Mouse (Mus musculus) intestine, postnatal 0 days (tissue): ENCODE measurements at regions not wholly inside any gene's neighbourhood (a gene's known extent, or its start where the extent isn't known, plus 50 kb on each side); places are given as distances from the start of the nearest gene placed in this dataset.

Experiments used
- ATAC-seq: fragments of 200-750 bp; cut with Nextera tagmentation; 2 replicates; pipeline ENCODE4 v1.8.0; 2017; ENCODE audit warnings: mild to moderate bottlenecking, moderate TSS enrichment, moderate library complexity
- H3K27ac ChIP-seq: fragments of 300-500 bp; sonication (generic); 2 replicates; pipeline ENCODE4 v1.5.1; 2014; ENCODE audit warnings: mild to moderate bottlenecking, low read depth, low read length, moderate library complexity
- H3K27me3 ChIP-seq: fragments of 300-500 bp; sonication (generic); replicated peaks from 2 replicates; pipeline ENCODE4 v1.6.1; 2014; ENCODE audit warnings: low read length, mixed read lengths; ENCODE audit not compliant: control insufficient read depth, insufficient read depth
- H3K36me3 ChIP-seq: fragments of 300-500 bp; sonication (generic); 2 replicates; pipeline ENCODE4 v1.6.1; 2014; ENCODE audit warnings: mild to moderate bottlenecking, moderate library complexity; ENCODE audit not compliant: control insufficient read depth, insufficient read depth
- H3K4me1 ChIP-seq: fragments of 300-500 bp; sonication (generic); replicated peaks from 2 replicates; pipeline ENCODE4 v1.6.1; 2014; ENCODE audit warnings: antibody characterized with exemption, low read length, mixed read lengths; ENCODE audit not compliant: control insufficient read depth, insufficient read depth
- H3K4me2 ChIP-seq: fragments of 300-500 bp; sonication (generic); replicated peaks from 2 replicates; pipeline ENCODE4 v1.6.1; 2014; ENCODE audit warnings: low read depth, mild to moderate bottlenecking, moderate library complexity
- H3K4me3 ChIP-seq: fragments of 300-500 bp; sonication (generic); 2 replicates; pipeline ENCODE4 v1.5.1; 2014; ENCODE audit warnings: low read depth, low read length
- H3K9ac ChIP-seq: fragments of 300-500 bp; sonication (generic); 2 replicates; pipeline ENCODE4 v1.6.1; 2014; ENCODE audit warnings: mild to moderate bottlenecking, low read depth, low read length
- H3K9me3 ChIP-seq: fragments of 300-500 bp; sonication (generic); 2 replicates; pipeline ENCODE4 v1.6.1; 2016; ENCODE audit warnings: mixed run types; ENCODE audit not compliant: control insufficient read depth
- CTCF ChIP-seq: sonication (generic); IDR thresholded peaks from 2 replicates; pipeline ENCODE4 v1.5.1; 2016; ENCODE audit warnings: low read depth, mild to moderate bottlenecking, control low read depth, antibody characterized with exemption, moderate library complexity
- WGBS: fragments of 180-500 bp; shearing (Covaris S2); extraction: QIAGEN DNeasy Blood & Tissue Kit; methylation state at CpG from one replicate; pipeline ENCODE4 v1.1.7; 2014; 5-methylcytosine and 5-hydroxymethylcytosine counted together

DNA sequence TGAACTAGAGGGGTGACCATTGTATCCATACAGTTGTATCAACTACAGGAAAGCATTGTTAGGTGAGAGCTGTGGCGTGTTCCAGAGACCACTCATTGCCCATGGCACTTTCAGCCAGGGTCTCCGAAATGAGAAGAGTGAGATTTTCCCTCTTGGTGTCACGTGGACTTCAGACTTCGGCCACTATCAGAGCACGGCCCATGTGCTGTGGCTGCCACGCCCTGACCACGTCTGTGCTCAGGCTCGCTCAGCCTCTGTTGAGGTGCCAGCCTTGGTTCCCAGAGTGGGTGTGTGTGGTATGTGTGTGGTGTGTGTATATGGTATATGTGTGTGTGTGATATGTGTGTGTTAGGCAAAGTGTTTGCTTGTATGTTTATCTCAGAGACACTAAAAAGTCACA lies 144.6 kb downstream of the Enc1 start:
- 50% methylated on average over 8 of the region's 8 CpGs for WGBS
- Histone ChIP-seq H3K4me1 (peaks cover 10% of the 10 kb centered on the region), H3K9ac (no peak overlapping the region), H3K4me3 (no peak overlapping the region), H3K9me3 (no peaks in the 10 kb centered on the region), H3K4me2 (no peak overlapping the region), H3K27me3 (no peaks in the 10 kb centered on the region), H3K36me3 (no peaks in the 10 kb centered on the region), H3K27ac (no peak overlapping the region)
- no peak for TF ChIP-seq CTCF
- peak; percentile 69 for ATAC-seq

DNA sequence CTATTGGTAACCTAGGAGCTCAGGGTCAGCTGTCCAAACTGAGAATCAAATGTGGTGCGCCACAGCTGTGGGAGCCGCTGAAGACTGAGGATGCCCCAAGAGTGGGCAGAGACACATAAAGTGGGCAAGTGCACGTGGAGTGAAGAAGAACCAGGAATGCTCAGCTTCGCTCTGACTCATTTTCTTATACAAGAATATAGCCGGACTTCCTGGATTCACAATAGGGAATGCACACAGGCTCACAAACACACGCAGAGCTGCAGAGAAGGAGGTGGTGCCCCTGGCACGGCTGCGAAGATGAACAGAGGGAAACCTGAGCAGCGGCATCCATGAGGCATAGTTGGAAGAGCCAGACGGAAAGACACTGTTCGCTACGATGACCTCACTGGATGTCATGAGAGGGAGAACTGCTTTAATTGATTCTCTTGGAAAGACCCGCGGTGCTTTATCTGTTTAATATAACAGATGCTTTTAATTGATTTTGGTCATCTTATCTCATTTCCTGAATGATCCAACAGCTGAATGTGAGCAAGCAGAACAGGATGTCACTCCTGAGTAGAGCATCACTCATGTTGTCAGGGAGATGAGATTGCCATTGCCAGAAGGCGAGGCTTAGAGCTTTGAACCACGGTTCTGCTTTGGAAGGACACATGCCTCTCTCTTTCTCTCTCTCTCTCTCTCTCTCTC lies 143.3 kb downstream of the Enc1 start:
- Histone ChIP-seq H3K4me3 (no peak overlapping the region), H3K27me3 (no peaks in the 10 kb centered on the region), H3K4me1 (peaks cover 8% of the 10 kb centered on the region), H3K36me3 (no peaks in the 10 kb centered on the region), H3K4me2 (no peak overlapping the region), H3K27ac (no peak overlapping the region), H3K9ac (no peak overlapping the region), H3K9me3 (no peaks in the 10 kb centered on the region)
- no peak for ATAC-seq
- no peak for TF ChIP-seq CTCF
- WGBS: 70% methylated on average over 16 of the region's 16 CpGs

DNA sequence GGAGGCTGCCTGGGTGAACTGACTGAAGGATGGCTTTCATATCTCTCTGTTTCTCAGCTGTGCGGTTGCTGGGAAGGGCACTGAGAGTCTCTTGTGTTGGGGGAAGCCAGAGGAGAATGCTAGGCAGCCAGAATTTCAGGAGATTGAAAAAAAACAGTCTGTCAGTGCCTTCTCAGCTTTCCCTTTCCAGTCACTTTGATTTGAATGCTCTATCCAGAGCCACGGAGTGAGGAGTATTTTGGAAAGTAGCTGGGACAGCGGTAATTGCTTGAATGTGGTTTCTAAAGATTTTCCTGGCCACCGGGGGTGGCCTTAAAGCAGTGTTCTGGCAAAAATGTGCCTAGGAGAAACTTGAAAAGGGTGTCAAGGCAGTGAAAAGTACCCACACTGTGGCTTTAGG lies 142.4 kb downstream of the Enc1 start:
- H3K36me3 ChIP-seq: no peaks in the 10 kb centered on the region
- H3K4me2 ChIP-seq: no peak overlapping the region
- no peak overlapping the region for H3K27ac ChIP-seq
- no peak overlapping the region for H3K9ac ChIP-seq
- TF ChIP-seq CTCF: no peak
- 68% methylated on average over 4 of the region's 4 CpGs for WGBS
- no peak for ATAC-seq
- no peaks in the 10 kb centered on the region for H3K27me3 ChIP-seq
- no peaks in the 10 kb centered on the region for H3K9me3 ChIP-seq
- peaks cover 6% of the 10 kb centered on the region for H3K4me1 ChIP-seq
- no peak overlapping the region for H3K4me3 ChIP-seq

DNA sequence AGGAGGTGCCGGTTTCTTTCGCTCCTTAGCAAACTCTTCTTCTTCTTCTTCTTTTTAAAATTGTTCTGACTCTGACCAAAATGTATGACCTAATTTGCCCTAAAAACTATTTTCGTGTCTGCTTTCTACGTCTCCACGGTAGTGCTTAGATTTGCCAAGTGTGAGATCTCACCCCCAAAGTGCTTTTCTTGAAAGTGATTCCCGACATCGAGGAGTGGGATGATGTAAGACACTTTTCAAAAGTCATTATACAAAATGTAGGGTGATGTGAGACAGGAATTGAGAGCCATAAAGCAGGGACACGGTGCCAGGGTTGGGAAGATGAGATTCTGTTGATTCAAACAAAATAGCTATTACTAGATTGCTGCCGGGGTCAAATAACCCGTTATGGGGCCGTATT lies 139.5 kb downstream of the Enc1 start:
- no peak overlapping the region for H3K9ac ChIP-seq
- H3K36me3 ChIP-seq: no peaks in the 10 kb centered on the region
- H3K4me3 ChIP-seq: no peak overlapping the region
- no peak overlapping the region for H3K27ac ChIP-seq
- no peak overlapping the region for H3K4me2 ChIP-seq
- TF ChIP-seq CTCF: no peak
- no peaks in the 10 kb centered on the region for H3K27me3 ChIP-seq
- WGBS: 70% methylated on average over 11 of the region's 11 CpGs
- ATAC-seq: no peak
- H3K4me1 ChIP-seq: peaks cover 5% of the 10 kb centered on the region; the same call in 1 of the 2 replicates
- H3K9me3 ChIP-seq: no peaks in the 10 kb centered on the region

DNA sequence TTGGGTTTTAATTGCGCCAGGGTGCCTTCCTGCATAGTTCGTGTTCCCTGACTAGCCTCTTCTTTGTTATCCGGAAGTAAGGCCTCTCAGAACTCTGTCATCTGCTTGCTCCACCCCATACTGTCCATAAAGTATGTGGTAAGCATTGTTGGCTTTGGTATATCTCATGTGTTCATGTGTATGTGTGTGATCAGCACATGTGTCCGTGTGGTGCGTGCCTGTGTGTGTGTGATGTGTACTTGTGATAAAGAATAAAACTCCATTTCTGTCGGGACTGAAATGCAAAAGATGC lies 135.3 kb downstream of the Enc1 start:
- no peak overlapping the region for H3K4me2 ChIP-seq
- H3K27ac ChIP-seq: no peak overlapping the region
- 51% methylated on average over 6 of the region's 6 CpGs for WGBS
- no peaks in the 10 kb centered on the region for H3K36me3 ChIP-seq
- no peaks in the 10 kb centered on the region for H3K27me3 ChIP-seq
- no peak overlapping the region for H3K4me3 ChIP-seq
- no peak for TF ChIP-seq CTCF
- H3K9me3 ChIP-seq: no peaks in the 10 kb centered on the region
- peaks cover 6% of the 10 kb centered on the region; the same call in 1 of the 2 replicates for H3K4me1 ChIP-seq
- H3K9ac ChIP-seq: no peak overlapping the region
- peak; percentile 65; the same call in 1 of the 2 replicates for ATAC-seq

DNA sequence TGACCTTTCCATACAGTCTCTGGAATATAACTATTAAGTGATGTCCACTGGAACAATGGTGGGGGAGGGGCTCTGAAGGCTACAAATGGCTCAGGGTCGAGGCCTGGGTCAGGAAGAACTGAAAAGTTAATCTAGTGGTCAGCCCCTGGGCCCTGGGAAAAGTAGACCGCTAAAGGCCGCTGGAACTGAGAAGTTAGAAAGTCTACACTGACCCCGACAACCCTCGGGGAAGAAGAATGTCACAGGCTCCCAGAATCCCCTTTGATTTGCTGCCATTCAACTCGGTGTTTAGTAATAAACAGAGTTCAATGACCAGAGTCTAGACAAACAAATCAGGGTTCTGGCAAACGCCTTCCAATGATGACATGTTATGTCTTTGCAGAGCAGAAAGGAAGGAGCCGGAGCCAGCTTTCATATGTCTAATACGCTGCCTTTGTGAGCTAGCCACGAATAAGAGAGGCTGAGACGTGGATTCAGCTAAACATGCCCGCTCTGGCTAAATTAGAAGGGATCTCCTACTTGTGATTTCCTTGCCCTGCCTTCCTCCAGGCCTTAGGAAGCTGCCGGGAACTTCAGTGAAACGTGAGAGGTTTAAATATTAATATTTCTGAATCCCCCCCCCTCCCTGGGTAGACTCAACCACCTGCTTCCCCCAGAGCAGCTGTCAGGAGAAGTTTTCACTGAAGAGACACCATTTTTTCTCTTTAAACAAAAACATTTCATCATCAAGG lies 134.8 kb downstream of the Enc1 start:
- WGBS: 33% methylated on average over 14 of the region's 14 CpGs
- Histone ChIP-seq H3K9me3 (no peaks in the 10 kb centered on the region), H3K27me3 (no peaks in the 10 kb centered on the region), H3K36me3 (no peaks in the 10 kb centered on the region), H3K27ac (no peak overlapping the region), H3K4me2 (no peak overlapping the region; the same call in 1 of the 2 replicates), H3K9ac (no peak overlapping the region), H3K4me3 (no peak overlapping the region), H3K4me1 (peaks cover 6% of the 10 kb centered on the region; the same call in 1 of the 2 replicates)
- no peak for TF ChIP-seq CTCF
- 0 out of 2 replicates have a peak, but pooled peaks have one; percentile 16 for ATAC-seq
